Mouse (Mus musculus) forebrain, embryonic 16.5 days (tissue): ENCODE results near the gene Gtf2a2. TPM values are rescaled to one million over a fixed set of nuclear protein-coding genes. Genes with fewer than 3 reads are reported as not detected.

Source experiments
- ATAC-seq: fragments of 200-750 bp; cut with Nextera tagmentation; 2 replicates; pipeline ENCODE4 v1.8.0; 2017; ENCODE audit warnings: mild to moderate bottlenecking, moderate library complexity
- H3K27ac ChIP-seq: fragments of 300-500 bp; sonication (generic); 2 replicates; pipeline ENCODE4 v1.5.1; 2014; ENCODE audit warnings: low read length, control low read depth
- H3K27me3 ChIP-seq: fragments of 300-500 bp; sonication (generic); replicated peaks from 2 replicates; pipeline ENCODE4 v1.6.1; 2014; ENCODE audit warnings: low read length; ENCODE audit not compliant: control insufficient read depth, insufficient read depth
- H3K36me3 ChIP-seq: fragments of 300-500 bp; sonication (generic); 2 replicates; pipeline ENCODE4 v1.6.1; 2014; ENCODE audit not compliant: control insufficient read depth, insufficient read depth
- H3K4me1 ChIP-seq: fragments of 300-500 bp; sonication (generic); replicated peaks from 2 replicates; pipeline ENCODE4 v1.6.1; 2014; ENCODE audit warnings: low read length; ENCODE audit not compliant: control insufficient read depth, insufficient read depth
- H3K4me2 ChIP-seq: fragments of 300-500 bp; sonication (generic); 2 replicates; pipeline ENCODE4 v1.6.1; 2014; ENCODE audit warnings: mild to moderate bottlenecking, low read length, control low read depth
- H3K4me3 ChIP-seq: fragments of 300-500 bp; sonication (generic); replicated peaks from 2 replicates; pipeline ENCODE4 v1.5.1; 2014; ENCODE audit warnings: mild to moderate bottlenecking, low read length, control low read depth
- H3K9ac ChIP-seq: fragments of 300-500 bp; sonication (generic); replicated peaks from 2 replicates; pipeline ENCODE4 v1.6.1; 2014; ENCODE audit warnings: low read depth, low read length, control low read depth
- H3K9me3 ChIP-seq: fragments of 300-500 bp; sonication (generic); 2 replicates; pipeline ENCODE4 v1.6.1; 2016; ENCODE audit warnings: low read length; ENCODE audit not compliant: control insufficient read depth
- WGBS: fragments of 180-500 bp; shearing (Covaris S2); extraction: QIAGEN DNeasy Blood & Tissue Kit; methylation state at CpG from one replicate; pipeline ENCODE4 v1.1.7; 2014; 5-methylcytosine and 5-hydroxymethylcytosine counted together
- polyA plus RNA-seq: library from polyadenylated mRNA; unstranded; fragments of >200 nt; fragmentation: Nextera tagmentation; extraction: Ambion mirVana; gene quantifications from 2 replicates; pipeline ENCODE4 v1.2.1, GENCODE M21; 2015

Gtf2a2 gene
- polyA plus RNA-seq, 1 experiment from 2014 or later: 206 TPM

- no peak overlapping the region for H3K27ac ChIP-seq
- H3K4me2 ChIP-seq: no peak overlapping the region
- 68% methylated on average over 9 of the region's 9 CpGs for WGBS
- no peak overlapping the region for H3K4me3 ChIP-seq
- H3K9me3 ChIP-seq: no peaks in the 10 kb centered on the region
- no peaks in the 10 kb centered on the region for H3K36me3 ChIP-seq
- no peak for ATAC-seq
- H3K27me3 ChIP-seq: no peaks in the 10 kb centered on the region
- H3K9ac ChIP-seq: no peak overlapping the region
- H3K4me1 ChIP-seq: no peaks in the 10 kb centered on the region
These were observed 20.7 kb downstream of the Gtf2a2 start for GRCm38 (mm10) chr9:70033056-70033455.

GRCm38 (mm10) chr9:70034702-70035101 is 22.4 kb downstream of the Gtf2a2 start:
- 91% methylated on average over 7 of the region's 7 CpGs for WGBS
- no peak overlapping the region for H3K27ac ChIP-seq
- ATAC-seq: no peak
- no peaks in the 10 kb centered on the region for H3K27me3 ChIP-seq
- H3K4me1 ChIP-seq: no peaks in the 10 kb centered on the region
- H3K4me3 ChIP-seq: no peak overlapping the region
- no peak overlapping the region for H3K9ac ChIP-seq
- no peak overlapping the region for H3K4me2 ChIP-seq
- no peaks in the 10 kb centered on the region for H3K36me3 ChIP-seq
- no peaks in the 10 kb centered on the region for H3K9me3 ChIP-seq

GRCm38 (mm10) chr9:70036646-70037045 is 24.3 kb downstream of the Gtf2a2 start:
- ATAC-seq: no peak
- Histone ChIP-seq H3K9ac (no peak overlapping the region), H3K4me3 (no peak overlapping the region), H3K36me3 (no peaks in the 10 kb centered on the region), H3K4me1 (no peaks in the 10 kb centered on the region), H3K27me3 (no peaks in the 10 kb centered on the region), H3K27ac (no peak overlapping the region), H3K4me2 (no peak overlapping the region), H3K9me3 (no peaks in the 10 kb centered on the region)
- WGBS: 80% methylated on average over 4 of the region's 4 CpGs

GRCm38 (mm10) chr9:70037988-70038387 is 25.6 kb downstream of the Gtf2a2 start, which contains the start of gene Gcnt3:
Gene Gcnt3 (minus strand): TSS chr9:70038088.
- H3K4me3 ChIP-seq: no peak within 1 kb of the TSS
- ATAC-seq: no peak
- no peak within 1 kb of the TSS for H3K27ac ChIP-seq
- no peaks in the 10 kb centered on the region for H3K4me1 ChIP-seq
- WGBS: 94% methylated on average over 7 of the region's 7 CpGs
- no peaks in the 10 kb centered on the region for H3K9me3 ChIP-seq
- no peak within 1 kb of the TSS for H3K9ac ChIP-seq
- H3K36me3 ChIP-seq: no peaks in the 10 kb centered on the region
- H3K27me3 ChIP-seq: no peaks in the 10 kb centered on the region
- H3K4me2 ChIP-seq: no peak within 1 kb of the TSS

GRCm38 (mm10) chr9:70039597-70040385 is 27.4 kb downstream of the Gtf2a2 start:
- no peaks in the 10 kb centered on the region for H3K9me3 ChIP-seq
- no peaks in the 10 kb centered on the region for H3K4me1 ChIP-seq
- H3K36me3 ChIP-seq: no peaks in the 10 kb centered on the region
- H3K27ac ChIP-seq: no peak overlapping the region
- H3K4me3 ChIP-seq: no peak overlapping the region
- WGBS: 74% methylated on average over 6 of the region's 6 CpGs
- no peak overlapping the region for H3K4me2 ChIP-seq
- no peak for ATAC-seq
- no peak overlapping the region for H3K9ac ChIP-seq
- no peaks in the 10 kb centered on the region for H3K27me3 ChIP-seq

- no peak overlapping the region for H3K4me3 ChIP-seq
- H3K4me1 ChIP-seq: no peaks in the 10 kb centered on the region
- no peaks in the 10 kb centered on the region for H3K27me3 ChIP-seq
- no peak overlapping the region for H3K4me2 ChIP-seq
- H3K36me3 ChIP-seq: no peaks in the 10 kb centered on the region
- no peak overlapping the region for H3K27ac ChIP-seq
- 91% methylated on average over 11 of the region's 11 CpGs for WGBS
- no peak for ATAC-seq
- H3K9me3 ChIP-seq: no peaks in the 10 kb centered on the region
- no peak overlapping the region for H3K9ac ChIP-seq
These were observed 28.2 kb downstream of the Gtf2a2 start for GRCm38 (mm10) chr9:70040570-70040969.

- H3K9ac ChIP-seq: no peak overlapping the region
- H3K36me3 ChIP-seq: no peaks in the 10 kb centered on the region
- H3K4me2 ChIP-seq: no peak overlapping the region
- H3K9me3 ChIP-seq: no peaks in the 10 kb centered on the region
- 96% methylated on average over 4 of the region's 4 CpGs for WGBS
- no peak for ATAC-seq
- no peak overlapping the region for H3K27ac ChIP-seq
- H3K27me3 ChIP-seq: no peaks in the 10 kb centered on the region
- no peak overlapping the region for H3K4me3 ChIP-seq
- no peaks in the 10 kb centered on the region for H3K4me1 ChIP-seq
These were observed 29.8 kb downstream of the Gtf2a2 start for GRCm38 (mm10) chr9:70042137-70042536.

- 74% methylated on average over 1 of the region's 1 CpGs for WGBS
- no peak for ATAC-seq
These were observed 30.6 kb downstream of the Gtf2a2 start for GRCm38 (mm10) chr9:70042935-70043334.

GRCm38 (mm10) chr9:70044865-70045264 is 32.5 kb downstream of the Gtf2a2 start:
- H3K9me3 ChIP-seq: no peaks in the 10 kb centered on the region
- ATAC-seq: no peak
- no peak overlapping the region for H3K9ac ChIP-seq
- H3K4me1 ChIP-seq: no peaks in the 10 kb centered on the region
- H3K27me3 ChIP-seq: no peaks in the 10 kb centered on the region
- H3K4me2 ChIP-seq: no peak overlapping the region
- H3K4me3 ChIP-seq: no peak overlapping the region
- no peaks in the 10 kb centered on the region for H3K36me3 ChIP-seq
- no peak overlapping the region for H3K27ac ChIP-seq
- 81% methylated on average over 2 of the region's 2 CpGs for WGBS

More at GRCm38 (mm10) chr9:70042935-70043334, 30.6 kb downstream of the Gtf2a2 start:
- Histone ChIP-seq H3K9ac (no peak overlapping the region), H3K27me3 (no peaks in the 10 kb centered on the region), H3K9me3 (no peaks in the 10 kb centered on the region), H3K4me2 (no peak overlapping the region), H3K36me3 (no peaks in the 10 kb centered on the region), H3K27ac (no peak overlapping the region), H3K4me1 (no peaks in the 10 kb centered on the region), H3K4me3 (no peak overlapping the region)
